Mouse (Mus musculus) midbrain, embryonic 16.5 days (tissue): Measurements from ENCODE around the gene Nlrp4f. TPM values are rescaled to one million over a fixed set of nuclear protein-coding genes. Genes with fewer than 3 reads are reported as not detected.
A peak's percentile ranks its signal among the peaks of the same experiment; 100 is the strongest.

Experiments used
- ATAC-seq: fragments of 200-750 bp; cut with Nextera tagmentation; 2 replicates; pipeline ENCODE4 v1.8.0; 2017; ENCODE audit warnings: moderate TSS enrichment
- H3K27ac ChIP-seq: fragments of 300-500 bp; sonication (generic); 2 replicates; pipeline ENCODE4 v1.5.1; 2014; ENCODE audit warnings: mild to moderate bottlenecking, low read length, mixed read lengths
- H3K27me3 ChIP-seq: fragments of 300-500 bp; sonication (generic); 2 replicates; pipeline ENCODE4 v1.6.1; 2014; ENCODE audit warnings: low read depth, low read length, mixed read lengths; ENCODE audit not compliant: control insufficient read depth, insufficient read depth
- H3K36me3 ChIP-seq: fragments of 300-500 bp; sonication (generic); 2 replicates; pipeline ENCODE4 v1.6.1; 2014; ENCODE audit warnings: mild to moderate bottlenecking, low read length, moderate library complexity, mixed read lengths; ENCODE audit not compliant: control insufficient read depth, insufficient read depth
- H3K4me1 ChIP-seq: fragments of 300-500 bp; sonication (generic); 2 replicates; pipeline ENCODE4 v1.6.1; 2014; ENCODE audit warnings: mild to moderate bottlenecking, low read length, mixed read lengths; ENCODE audit not compliant: control insufficient read depth, insufficient read depth
- H3K4me2 ChIP-seq: fragments of 300-500 bp; sonication (generic); 2 replicates; pipeline ENCODE4 v1.6.1; 2014; ENCODE audit warnings: mild to moderate bottlenecking, low read length, mixed read lengths
- H3K4me3 ChIP-seq: fragments of 300-500 bp; sonication (generic); 2 replicates; pipeline ENCODE4 v1.5.1; 2014; ENCODE audit warnings: low read depth, mild to moderate bottlenecking, low read length, moderate library complexity, mixed read lengths
- H3K9ac ChIP-seq: fragments of 300-500 bp; sonication (generic); 2 replicates; pipeline ENCODE4 v1.6.1; 2014; ENCODE audit warnings: low read depth, low read length, mixed read lengths
- H3K9me3 ChIP-seq: fragments of 300-500 bp; sonication (generic); replicated peaks from 2 replicates; pipeline ENCODE4 v1.6.1; 2014; ENCODE audit warnings: mild to moderate bottlenecking, low read length, mixed read lengths; ENCODE audit not compliant: control insufficient read depth, poor library complexity, severe bottlenecking
- WGBS: fragments of 180-500 bp; shearing (Covaris S2); extraction: QIAGEN DNeasy Blood & Tissue Kit; methylation state at CpG from one replicate; pipeline ENCODE4 v1.1.7; 2014; 5-methylcytosine and 5-hydroxymethylcytosine counted together
- polyA plus RNA-seq: library from polyadenylated mRNA; unstranded; fragments of >200 nt; fragmentation: Nextera tagmentation; extraction: Ambion mirVana; gene quantifications from 2 replicates; pipeline ENCODE4 v1.2.1, GENCODE M21; 2015

The Nlrp4f gene
- polyA plus RNA-seq, 1 experiment from 2014 or later, result not detected

GRCm38 (mm10) chr13:65225945-65226344, 20.2 kb upstream of the Nlrp4f start:
- 69% methylated on average over 6 of the region's 6 CpGs for WGBS
- Histone ChIP-seq H3K36me3 (no peaks in the 10 kb centered on the region), H3K4me2 (no peak overlapping the region), H3K9ac (no peak overlapping the region), H3K4me1 (no peaks in the 10 kb centered on the region), H3K9me3 (peaks cover 4% of the 10 kb centered on the region; the same call in 1 of the 2 replicates), H3K27ac (no peak overlapping the region), H3K4me3 (no peak overlapping the region), H3K27me3 (no peaks in the 10 kb centered on the region)
- no peak for ATAC-seq

- Histone ChIP-seq H3K9me3 (no peaks in the 10 kb centered on the region; the same call in 1 of the 2 replicates), H3K4me1 (no peaks in the 10 kb centered on the region), H3K9ac (no peak overlapping the region), H3K4me2 (no peak overlapping the region), H3K27ac (no peak overlapping the region), H3K27me3 (no peaks in the 10 kb centered on the region), H3K36me3 (no peaks in the 10 kb centered on the region), H3K4me3 (no peak overlapping the region)
- 75% methylated on average over 1 of the region's 1 CpGs for WGBS
- no peak for ATAC-seq
Observed at GRCm38 (mm10) chr13:65200667-65201066, 5.1 kb downstream of the Nlrp4f start.

GRCm38 (mm10) chr13:65176472-65177091, 29.2 kb downstream of the Nlrp4f start:
- Histone ChIP-seq H3K27me3 (no peaks in the 10 kb centered on the region), H3K36me3 (no peaks in the 10 kb centered on the region), H3K9me3 (no peaks in the 10 kb centered on the region), H3K9ac (no peak overlapping the region), H3K4me2 (no peak overlapping the region), H3K4me1 (no peaks in the 10 kb centered on the region), H3K27ac (no peak overlapping the region), H3K4me3 (no peak overlapping the region)
- 56% methylated on average over 15 of the region's 15 CpGs for WGBS
- peak; percentile 42; the same call in 1 of the 2 replicates for ATAC-seq

GRCm38 (mm10) chr13:65175734-65176471, 29.9 kb downstream of the Nlrp4f start:
- peak overlapping the region; percentile 65 for H3K4me2 ChIP-seq
- no peaks in the 10 kb centered on the region for H3K9me3 ChIP-seq
- H3K36me3 ChIP-seq, result no peaks in the 10 kb centered on the region
- WGBS, result 22% methylated on average over 46 of the region's 46 CpGs
- peak overlapping the region; percentile 42 for H3K4me3 ChIP-seq
- H3K27me3 ChIP-seq, result no peaks in the 10 kb centered on the region
- H3K27ac ChIP-seq, result no peak overlapping the region
- ATAC-seq, result peak; percentile 82
- H3K4me1 ChIP-seq, result no peaks in the 10 kb centered on the region
- peak overlapping the region; percentile 63 for H3K9ac ChIP-seq

GRCm38 (mm10) chr13:65174102-65174501, 31.7 kb downstream of the Nlrp4f start:
- no peaks in the 10 kb centered on the region for H3K9me3 ChIP-seq
- H3K4me2 ChIP-seq, result no peak overlapping the region
- H3K36me3 ChIP-seq, result no peaks in the 10 kb centered on the region
- H3K27me3 ChIP-seq, result no peaks in the 10 kb centered on the region
- H3K4me1 ChIP-seq, result no peaks in the 10 kb centered on the region
- WGBS, result 80% methylated on average over 3 of the region's 3 CpGs
- H3K27ac ChIP-seq, result no peak overlapping the region
- H3K4me3 ChIP-seq, result no peak overlapping the region
- no peak for ATAC-seq
- H3K9ac ChIP-seq, result no peak overlapping the region

- Histone ChIP-seq H3K9ac (no peak within 1 kb of the TSS), H3K36me3 (no peaks in the 10 kb centered on the region), H3K27ac (no peak within 1 kb of the TSS), H3K9me3 (no peaks in the 10 kb centered on the region), H3K4me3 (no peak within 1 kb of the TSS), H3K4me1 (no peaks in the 10 kb centered on the region), H3K4me2 (no peak within 1 kb of the TSS), H3K27me3 (no peaks in the 10 kb centered on the region)
- no peak for ATAC-seq
- 76% methylated on average over 1 of the region's 1 CpGs for WGBS
Observed at GRCm38 (mm10) chr13:65149940-65150339, 55.8 kb downstream of the Nlrp4f start, which contains the start of gene Olfr466. Olfr466 (plus strand) TSS chr13:65150240.

GRCm38 (mm10) chr13:65137789-65138188, 68.0 kb downstream of the Nlrp4f start, which contains the start of gene Olfr465-ps1:
Olfr465-ps1 (plus strand) TSS chr13:65138089.
- Histone ChIP-seq H3K4me1 (no peaks in the 10 kb centered on the region), H3K4me2 (no peak within 1 kb of the TSS), H3K27ac (no peak within 1 kb of the TSS), H3K36me3 (no peaks in the 10 kb centered on the region), H3K9me3 (no peaks in the 10 kb centered on the region), H3K4me3 (no peak within 1 kb of the TSS), H3K9ac (no peak within 1 kb of the TSS), H3K27me3 (no peaks in the 10 kb centered on the region)
- WGBS, result 82% methylated on average over 4 of the region's 4 CpGs
- ATAC-seq, result no peak
